In genomic region chr14:79288280-79288679, GRCm38 (mm10) we compare ENCODE assay signal across 14 mouse cellular contexts. TPM values are rescaled to one million over a fixed set of nuclear protein-coding genes. Genes with fewer than 3 reads are reported as not detected.
DNase-seq lines count a peak whose midpoint lies in the region; ATAC-seq and TF ChIP-seq lines count a peak whose summit lies in the region.
"Had no signal": no experiment of that assay in that cellular context is flagged by ENCODE, and none has a peak within 500 bp of the region (broad histone marks: within the 10 kb centered on the region; RNA-seq: fewer than 3 reads in every experiment).

No protein-coding gene starts in this region.

- no peak for DNase-seq in midbrain, postnatal 0 days (ENCODE audit: low spot score)
- DNase-seq in NIH3T3 (ENCODE audit: low read depth) = peak; percentile 16
- DNase-seq in thymus, postnatal 14 days = peak; percentile 83
- no peak for DNase-seq in right cerebral cortex, postnatal 4 days
- no peak for DNase-seq in kidney, postnatal 10 days
- DNase-seq: kidney, postnatal 14 days; retina, postnatal 1 day had no signal

- H3K27ac ChIP-seq in midbrain, postnatal 0 days (ENCODE audit: low read depth, low read length) = no peak overlapping the region
- no peak overlapping the region for H3K27ac ChIP-seq in midbrain, embryonic 13.5 days
- 0 out of 2 replicates have a peak overlapping the region, but pooled peaks have one; percentile 2 for H3K27ac ChIP-seq in liver, embryonic 12.5 days
- H3K27ac ChIP-seq in kidney, embryonic 16.5 days (ENCODE audit: low read length) = no peak overlapping the region
- H3K27ac ChIP-seq: forebrain, embryonic 15.5 days; heart, embryonic 13.5 days; limb, embryonic 12.5 days had no signal

- H3K9me3 ChIP-seq in midbrain, postnatal 0 days (ENCODE audit: low read length) = no peaks in the 10 kb centered on the region
- no peaks in the 10 kb centered on the region for H3K9me3 ChIP-seq in midbrain, embryonic 13.5 days
- no peaks in the 10 kb centered on the region for H3K9me3 ChIP-seq in liver, embryonic 12.5 days (replicated peaks)
- H3K9me3 ChIP-seq in kidney, embryonic 16.5 days (ENCODE audit: low read length) = no peaks in the 10 kb centered on the region
- H3K9me3 ChIP-seq: forebrain, embryonic 15.5 days; limb, embryonic 12.5 days had no signal

- peak; percentile 51 for TF ChIP-seq CTCF in midbrain, postnatal 0 days (IDR thresholded peaks at IDR 0.05)

- H3K36me3 ChIP-seq in midbrain, postnatal 0 days (ENCODE audit: insufficient read depth, low read length) = no peaks in the 10 kb centered on the region
- H3K36me3 ChIP-seq in midbrain, embryonic 13.5 days = no peaks in the 10 kb centered on the region
- peaks cover 58% of the 10 kb centered on the region for H3K36me3 ChIP-seq in liver, embryonic 12.5 days
- no peaks in the 10 kb centered on the region for H3K36me3 ChIP-seq in kidney, embryonic 16.5 days (ENCODE audit: insufficient read depth, low read length)
- H3K36me3 ChIP-seq: forebrain, embryonic 15.5 days; heart, embryonic 13.5 days; limb, embryonic 12.5 days had no signal

- peaks cover 9% of the 10 kb centered on the region for H3K4me1 ChIP-seq in midbrain, postnatal 0 days (ENCODE audit: insufficient read depth, low read length)
- H3K4me1 ChIP-seq in midbrain, embryonic 13.5 days (replicated peaks) = peaks cover 29% of the 10 kb centered on the region
- H3K4me1 ChIP-seq in liver, embryonic 12.5 days = peaks cover 38% of the 10 kb centered on the region
- H3K4me1 ChIP-seq in kidney, embryonic 16.5 days (ENCODE audit: insufficient read depth, low read length) = peaks cover 8% of the 10 kb centered on the region

- no peak overlapping the region for H3K4me2 ChIP-seq in midbrain, postnatal 0 days (ENCODE audit: low read depth, low read length, poor library complexity, severe bottlenecking)
- H3K4me2 ChIP-seq in midbrain, embryonic 13.5 days (replicated peaks) = no peak overlapping the region
- no peak overlapping the region for H3K4me2 ChIP-seq in liver, embryonic 12.5 days
- H3K4me2 ChIP-seq in kidney, embryonic 16.5 days (replicated peaks; ENCODE audit: low read depth, low read length) = no peak overlapping the region
- H3K4me2 ChIP-seq: forebrain, embryonic 15.5 days; heart, embryonic 13.5 days; limb, embryonic 12.5 days had no signal

- no peak for ATAC-seq in midbrain, postnatal 0 days (ENCODE audit: low FRiP score)
- no peak for ATAC-seq in midbrain, embryonic 13.5 days
- ATAC-seq in liver, embryonic 12.5 days = no peak
- no peak for ATAC-seq in kidney, embryonic 16.5 days (ENCODE audit: low FRiP score, low TSS enrichment)
- ATAC-seq: midbrain, embryonic 16.5 days had no signal

- WGBS in midbrain, postnatal 0 days = 64% methylated on average over 3 of the region's 3 CpGs
- WGBS in midbrain, embryonic 13.5 days = 72% methylated on average over 3 of the region's 3 CpGs
- 54% methylated on average over 3 of the region's 3 CpGs for WGBS in liver, embryonic 12.5 days (ENCODE audit: insufficient replicate concordance)
- 74% methylated on average over 3 of the region's 3 CpGs for WGBS in kidney, embryonic 16.5 days

- H3K9ac ChIP-seq in midbrain, postnatal 0 days (replicated peaks; ENCODE audit: low read length, poor library complexity, severe bottlenecking) = no peak overlapping the region
- H3K9ac ChIP-seq in midbrain, embryonic 13.5 days (replicated peaks) = no peak overlapping the region
- H3K9ac ChIP-seq in liver, embryonic 12.5 days = no peak overlapping the region
- no peak overlapping the region for H3K9ac ChIP-seq in kidney, embryonic 16.5 days (replicated peaks; ENCODE audit: low read length)
- H3K9ac ChIP-seq: forebrain, embryonic 15.5 days; heart, embryonic 13.5 days had no signal

- no peaks in the 10 kb centered on the region for H3K27me3 ChIP-seq in midbrain, postnatal 0 days (ENCODE audit: insufficient read depth, low read length)
- 0 out of 2 replicates have a peak, but pooled peaks cover 4% of the 10 kb centered on the region for H3K27me3 ChIP-seq in midbrain, embryonic 13.5 days
- H3K27me3 ChIP-seq in liver, embryonic 12.5 days (replicated peaks) = no peaks in the 10 kb centered on the region
- no peaks in the 10 kb centered on the region for H3K27me3 ChIP-seq in kidney, embryonic 16.5 days (ENCODE audit: insufficient read depth, low read length)
- H3K27me3 ChIP-seq: forebrain, embryonic 15.5 days; heart, embryonic 13.5 days; limb, embryonic 12.5 days had no signal

- no peak overlapping the region for H3K4me3 ChIP-seq in midbrain, postnatal 0 days (ENCODE audit: low read depth, low read length)
- no peak overlapping the region for H3K4me3 ChIP-seq in midbrain, embryonic 13.5 days (replicated peaks)
- H3K4me3 ChIP-seq in liver, embryonic 12.5 days = no peak overlapping the region
- no peak overlapping the region for H3K4me3 ChIP-seq in kidney, embryonic 16.5 days (ENCODE audit: low read length)
- H3K4me3 ChIP-seq: forebrain, embryonic 15.5 days; heart, embryonic 13.5 days; limb, embryonic 12.5 days had no signal

RNA-seq across cellular contexts. Expression of gene Rgcc, which starts 13.2 kb away (rescaled TPM):
- total RNA-seq in midbrain, postnatal 0 days (2014; rRNA removed) = 34.2 and 64.3 TPM in 2 replicates
- polyA plus RNA-seq in midbrain, postnatal 0 days (2015; fragmentation: Nextera tagmentation; extraction: Ambion mirVana) = 29.9 and 40.6 TPM in 2 replicates
- 10.4 and 13.7 TPM in 2 replicates for polyA plus RNA-seq in midbrain, embryonic 13.5 days (2015; fragmentation: Nextera tagmentation; extraction: Ambion mirVana)
- 302 and 307 TPM in 2 replicates for polyA plus RNA-seq in liver, embryonic 12.5 days (2016; fragmentation: Nextera tagmentation; extraction: Ambion mirVana)
- polyA plus RNA-seq in kidney, embryonic 16.5 days (2015; fragmentation: Nextera tagmentation; extraction: Ambion mirVana) = 29.7 and 35.7 TPM in 2 replicates

RNA-seq across cellular contexts. Expression of gene Zfp957, which starts 41.1 kb away (rescaled TPM):
- total RNA-seq in midbrain, postnatal 0 days (2014; rRNA removed) = not detected in 2 replicates
- polyA plus RNA-seq in midbrain, postnatal 0 days (2015; fragmentation: Nextera tagmentation; extraction: Ambion mirVana) = 0.07 TPM in 1 of 2 replicates, not detected in the other
- polyA plus RNA-seq in midbrain, embryonic 13.5 days (2015; fragmentation: Nextera tagmentation; extraction: Ambion mirVana) = not detected in 2 replicates
- polyA plus RNA-seq in liver, embryonic 12.5 days (2016; fragmentation: Nextera tagmentation; extraction: Ambion mirVana) = not detected in 2 replicates
- not detected in 2 replicates for polyA plus RNA-seq in kidney, embryonic 16.5 days (2015; fragmentation: Nextera tagmentation; extraction: Ambion mirVana)
- polyA plus RNA-seq: forebrain, embryonic 15.5 days; heart, embryonic 13.5 days; limb, embryonic 12.5 days; midbrain, embryonic 16.5 days had no signal

Comparison
In these comparisons a context has a peak if more than half of its experiments do, and no peak if none do; other contexts are left out.
1. DNase-seq: peak in NIH3T3 (single experiment) and thymus, postnatal 14 days (single experiment); none in midbrain, postnatal 0 days (single experiment), right cerebral cortex, postnatal 4 days (single experiment) and kidney, postnatal 10 days (single experiment).